Mouse (Mus musculus) hindbrain, postnatal 0 days (tissue): Measurements from ENCODE around the gene Gm7356. TPM values are rescaled to one million over a fixed set of nuclear protein-coding genes. Genes with fewer than 3 reads are reported as not detected.
"Not testable (repeated sequence)": the region's sequence is repeated elsewhere in the genome, so short reads cannot be mapped to it uniquely, and the experiment has no call there.

Source experiments
- ATAC-seq: fragments of 200-750 bp; cut with Nextera tagmentation; 2 replicates; pipeline ENCODE4 v1.8.0; 2017; ENCODE audit warnings: mild to moderate bottlenecking, moderate TSS enrichment, moderate library complexity
- DNase-seq: peaks from one replicate; pipeline ENCODE4 v3.0.0-alpha.2; 2015; ENCODE audit warnings: low spot score
- H3K27ac ChIP-seq: fragments of 300-500 bp; sonication (generic); 2 replicates; pipeline ENCODE4 v1.5.1; 2014; ENCODE audit warnings: mild to moderate bottlenecking
- H3K27me3 ChIP-seq: fragments of 300-500 bp; sonication (generic); 2 replicates; pipeline ENCODE4 v1.6.1; 2014; ENCODE audit warnings: low read length, mixed read lengths; ENCODE audit not compliant: insufficient read depth
- H3K36me3 ChIP-seq: fragments of 300-500 bp; sonication (generic); 2 replicates; pipeline ENCODE4 v1.6.1; 2014; ENCODE audit warnings: low read length, mixed read lengths; ENCODE audit not compliant: insufficient read depth
- H3K4me1 ChIP-seq: fragments of 300-500 bp; sonication (generic); 2 replicates; pipeline ENCODE4 v1.6.1; 2014; ENCODE audit warnings: antibody characterized with exemption, low read length, mixed read lengths; ENCODE audit not compliant: insufficient read depth
- H3K4me2 ChIP-seq: fragments of 300-500 bp; sonication (generic); 2 replicates; pipeline ENCODE4 v1.6.1; 2014; ENCODE audit warnings: low read depth, mild to moderate bottlenecking, low read length, moderate library complexity, mixed read lengths
- H3K4me3 ChIP-seq: fragments of 300-500 bp; sonication (generic); 2 replicates; pipeline ENCODE4 v1.5.1; 2014; ENCODE audit warnings: low read length
- H3K9ac ChIP-seq: fragments of 300-500 bp; sonication (generic); replicated peaks from 2 replicates; pipeline ENCODE4 v1.6.1; 2014; ENCODE audit warnings: mild to moderate bottlenecking, low read length, moderate library complexity, mixed read lengths
- H3K9me3 ChIP-seq: fragments of 300-500 bp; sonication (generic); 2 replicates; pipeline ENCODE4 v1.6.1; 2016; ENCODE audit warnings: low read length, mixed read lengths
- CTCF ChIP-seq: IDR thresholded peaks from 2 replicates; pipeline ENCODE4 v1.5.1; 2016; ENCODE audit warnings: antibody characterized with exemption, control low read depth, low read depth
- WGBS: fragments of 180-500 bp; shearing (Covaris S2); extraction: QIAGEN DNeasy Blood & Tissue Kit; methylation state at CpG from one replicate; pipeline ENCODE4 v1.1.7; 2014; 5-methylcytosine and 5-hydroxymethylcytosine counted together
- polyA plus RNA-seq: library from polyadenylated mRNA; unstranded; fragments of >200 nt; fragmentation: Nextera tagmentation; extraction: Ambion mirVana; gene quantifications from 2 replicates; pipeline ENCODE4 v1.2.1, GENCODE M21; 2015
- total RNA-seq: library from RNA; depleted of rRNA; stranded (reverse); fragments of >200 nt; gene quantifications from 2 replicates; pipeline ENCODE4 v1.2.3, GENCODE M21; 2014; rRNA removed

Gene Gm7356
- total RNA-seq (not detected in 2 replicates), polyA plus RNA-seq (not detected in 2 replicates)

- H3K27ac ChIP-seq, H3K4me3 ChIP-seq, H3K27me3 ChIP-seq, H3K4me2 ChIP-seq, H3K9ac ChIP-seq, H3K36me3 ChIP-seq, H3K4me1 ChIP-seq, H3K9me3 ChIP-seq, DNase-seq, ATAC-seq: not testable (repeated sequence)
- 78% methylated on average over 3 of the region's 4 CpGs for WGBS
Measured at GRCm38 (mm10) chr17:14003604-14004003, at the start of gene Gm7356. Gene Gm7356, minus strand, starts transcription at chr17:14003704.

- H3K4me2 ChIP-seq, ATAC-seq, H3K36me3 ChIP-seq, H3K4me1 ChIP-seq, H3K9ac ChIP-seq, H3K27ac ChIP-seq, DNase-seq, H3K9me3 ChIP-seq, H3K4me3 ChIP-seq, H3K27me3 ChIP-seq: not testable (repeated sequence)
- 78% methylated on average over 1 of the region's 2 CpGs for WGBS
Measured at GRCm38 (mm10) chr17:14041880-14042279, 38.4 kb upstream of the Gm7356 start.

DNA sequence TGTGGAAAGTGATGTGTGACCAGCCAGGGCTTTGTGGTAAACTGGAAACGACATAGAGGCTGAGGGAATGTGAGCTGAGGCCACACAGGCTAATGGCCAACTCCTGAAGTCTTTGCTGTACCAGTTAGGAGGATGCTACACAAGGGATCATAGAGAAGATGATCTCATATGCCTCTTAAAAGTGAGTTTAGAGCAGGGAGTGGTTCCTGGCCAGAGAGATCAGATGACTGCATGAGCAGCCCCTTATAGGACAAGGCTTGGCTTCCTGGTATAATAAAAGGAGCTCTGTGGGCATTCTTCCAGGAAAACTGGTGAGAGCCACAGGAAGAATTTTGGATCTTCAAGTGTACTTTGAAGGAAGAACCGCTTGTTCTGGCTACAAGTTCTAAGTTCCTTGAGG lies 33.5 kb upstream of the Gm7356 start:
- not testable (repeated sequence) for H3K27ac ChIP-seq, H3K4me3 ChIP-seq, ATAC-seq, H3K4me1 ChIP-seq, H3K4me2 ChIP-seq, H3K9ac ChIP-seq, H3K27me3 ChIP-seq, DNase-seq, H3K9me3 ChIP-seq, H3K36me3 ChIP-seq
- 69% methylated on average over 1 of the region's 2 CpGs for WGBS

GRCm38 (mm10) chr17:14036113-14036512 lies 32.6 kb upstream of the Gm7356 start:
- ATAC-seq, H3K27ac ChIP-seq, H3K4me2 ChIP-seq, H3K36me3 ChIP-seq, H3K27me3 ChIP-seq, DNase-seq, H3K4me3 ChIP-seq, H3K9ac ChIP-seq, H3K9me3 ChIP-seq, H3K4me1 ChIP-seq: not testable (repeated sequence)
- WGBS: 67% methylated on average over 1 of the region's 4 CpGs

GRCm38 (mm10) chr17:13993425-13993824 lies 10.1 kb downstream of the Gm7356 start:
- H3K27me3 ChIP-seq, H3K9me3 ChIP-seq, H3K4me1 ChIP-seq, H3K4me3 ChIP-seq, H3K9ac ChIP-seq, H3K4me2 ChIP-seq, H3K36me3 ChIP-seq, H3K27ac ChIP-seq: not testable (repeated sequence)
- peak; percentile 2 for DNase-seq
- peak; percentile 40; the same call in 1 of the 2 replicates for TF ChIP-seq CTCF
- 0 out of 2 replicates have a peak, but pooled peaks have one; percentile 27 for ATAC-seq
- WGBS: 71% methylated on average over 2 of the region's 2 CpGs

GRCm38 (mm10) chr17:13987690-13988089 lies 15.8 kb downstream of the Gm7356 start:
- no peaks in the 10 kb centered on the region for H3K4me1 ChIP-seq
- H3K9me3 ChIP-seq: no peaks in the 10 kb centered on the region
- H3K27me3 ChIP-seq: no peaks in the 10 kb centered on the region
- WGBS: 94% methylated on average over 1 of the region's 1 CpGs
- H3K36me3 ChIP-seq: no peaks in the 10 kb centered on the region
- no peak overlapping the region for H3K9ac ChIP-seq
- no peak for TF ChIP-seq CTCF
- ATAC-seq (no peak), DNase-seq (no peak)
- no peak overlapping the region for H3K4me3 ChIP-seq
- no peak overlapping the region for H3K4me2 ChIP-seq
- H3K27ac ChIP-seq: no peak overlapping the region

- DNase-seq, H3K36me3 ChIP-seq, H3K4me1 ChIP-seq, H3K27me3 ChIP-seq, H3K9me3 ChIP-seq, H3K4me2 ChIP-seq, H3K4me3 ChIP-seq, H3K27ac ChIP-seq, ATAC-seq, H3K9ac ChIP-seq: not testable (repeated sequence)
- 93% methylated on average over 5 of the region's 5 CpGs for WGBS
Measured at GRCm38 (mm10) chr17:13970796-13971195, 32.7 kb downstream of the Gm7356 start.

GRCm38 (mm10) chr17:13969917-13970316 lies 33.6 kb downstream of the Gm7356 start:
- not testable (repeated sequence) for H3K9me3 ChIP-seq, H3K4me1 ChIP-seq, H3K9ac ChIP-seq, H3K27ac ChIP-seq, H3K4me2 ChIP-seq, ATAC-seq, H3K36me3 ChIP-seq, H3K4me3 ChIP-seq, DNase-seq, H3K27me3 ChIP-seq
- WGBS: 78% methylated on average over 1 of the region's 2 CpGs

DNA sequence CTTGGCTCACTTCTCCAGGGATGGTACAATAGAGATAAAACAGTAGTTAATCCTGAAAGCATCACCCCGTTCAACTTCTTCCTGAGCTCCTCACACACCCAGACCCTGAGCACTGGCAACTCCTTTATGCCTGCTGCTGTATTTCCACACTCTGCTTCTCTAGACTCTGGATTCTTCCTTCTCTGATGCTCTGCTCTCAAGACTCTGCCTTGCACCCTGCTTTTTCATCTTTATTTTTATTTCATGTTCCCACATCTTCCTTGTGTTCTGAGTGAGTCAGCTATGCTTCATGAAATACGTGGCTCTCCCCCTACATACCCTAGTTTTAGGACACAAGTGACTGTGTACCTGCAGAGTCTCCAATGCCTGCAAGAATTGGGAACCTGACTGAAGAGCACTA lies 38.5 kb downstream of the Gm7356 start:
- H3K4me1 ChIP-seq, ATAC-seq, H3K27me3 ChIP-seq, H3K9ac ChIP-seq, H3K27ac ChIP-seq, H3K9me3 ChIP-seq, H3K4me3 ChIP-seq, DNase-seq, H3K36me3 ChIP-seq, H3K4me2 ChIP-seq: not testable (repeated sequence)
- 60% methylated on average over 1 of the region's 2 CpGs for WGBS

DNA sequence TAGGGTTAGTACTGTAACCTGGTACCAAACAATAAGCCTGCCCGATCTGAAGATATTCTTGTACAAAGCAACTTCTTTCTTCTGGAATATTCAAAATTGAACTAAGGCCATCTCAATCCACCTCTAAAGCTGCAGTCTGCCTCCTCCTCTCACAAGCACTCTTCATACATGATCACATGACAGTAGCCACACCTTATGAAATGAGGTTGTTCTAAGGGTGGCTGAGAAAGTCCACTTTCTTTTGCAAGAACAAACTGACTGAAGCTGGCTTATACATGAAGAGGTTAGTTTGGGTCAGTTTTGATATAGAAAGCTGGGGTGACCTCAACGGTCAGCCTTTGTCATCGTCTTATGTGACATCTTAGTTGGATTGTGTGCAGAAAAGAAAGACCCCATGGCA lies 41.3 kb downstream of the Gm7356 start:
- not testable (repeated sequence) for H3K9me3 ChIP-seq, ATAC-seq, H3K4me1 ChIP-seq, H3K36me3 ChIP-seq, H3K4me2 ChIP-seq, H3K9ac ChIP-seq, H3K27me3 ChIP-seq, H3K4me3 ChIP-seq, DNase-seq, H3K27ac ChIP-seq
- 88% methylated on average over 3 of the region's 3 CpGs for WGBS
